Mouse (Mus musculus): ENCODE results near the gene Cask.

DNA sequence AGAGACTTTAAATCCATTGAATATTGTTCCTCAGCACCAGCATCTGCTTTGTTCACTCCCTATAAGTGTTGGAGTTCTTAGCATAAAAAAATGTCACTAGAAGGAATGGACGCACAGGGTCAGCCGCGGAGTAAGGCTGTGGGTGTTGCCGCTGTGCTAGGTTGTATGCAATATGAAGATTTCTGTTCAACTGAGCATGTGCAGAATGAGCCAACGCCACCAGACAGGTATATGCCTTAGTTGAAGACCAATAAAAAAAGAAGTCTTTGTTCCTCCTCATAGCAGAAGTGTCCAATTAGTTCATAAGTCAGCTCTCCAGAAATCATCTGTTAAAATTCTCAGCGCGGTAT is 3.7 kb downstream of the Cask start:
- no peak for TF ChIP-seq EP300 (IDR thresholded peaks at IDR 0.05; ENCODE audit: low read depth)
- TF ChIP-seq CTCF (IDR thresholded peaks at IDR 0.05; ENCODE audit: low read depth) = no peak
